Mouse (Mus musculus) neural tube, embryonic 11.5 days (tissue): ENCODE measurements around the gene Rgs9bp. TPM values are rescaled to one million over a fixed set of nuclear protein-coding genes. Genes with fewer than 3 reads are reported as not detected.
"Not testable (repeated sequence)": the region's sequence is repeated elsewhere in the genome, so short reads cannot be mapped to it uniquely, and the experiment has no call there.

Experiments
- ATAC-seq: fragments of 200-750 bp; cut with Nextera tagmentation; 2 replicates; pipeline ENCODE4 v1.8.0; 2017; ENCODE audit warnings: moderate number of reproducible peaks, mild to moderate bottlenecking, moderate TSS enrichment, moderate library complexity; ENCODE audit not compliant: insufficient read depth, low FRiP score, low TSS enrichment
- DNase-seq: peaks from one replicate; pipeline ENCODE4 v3.0.0-alpha.2; 2015; ENCODE audit warnings: low spot score
- H3K27ac ChIP-seq: fragments of 300-500 bp; sonication (generic); 2 replicates; pipeline ENCODE4 v1.5.1; 2014; ENCODE audit warnings: low read depth, mild to moderate bottlenecking, low read length
- H3K27me3 ChIP-seq: fragments of 300-500 bp; sonication (generic); 2 replicates; pipeline ENCODE4 v1.6.1; 2014; ENCODE audit warnings: mild to moderate bottlenecking, low read length, mixed read lengths; ENCODE audit not compliant: control insufficient read depth, insufficient read depth
- H3K36me3 ChIP-seq: fragments of 300-500 bp; sonication (generic); 2 replicates; pipeline ENCODE4 v1.6.1; 2014; ENCODE audit warnings: mild to moderate bottlenecking, low read length, moderate library complexity, mixed read lengths; ENCODE audit not compliant: control insufficient read depth, insufficient read depth
- H3K4me1 ChIP-seq: fragments of 300-500 bp; sonication (generic); 2 replicates; pipeline ENCODE4 v1.6.1; 2014; ENCODE audit warnings: low read length, mixed read lengths; ENCODE audit not compliant: control insufficient read depth, insufficient read depth
- H3K4me2 ChIP-seq: fragments of 300-500 bp; sonication (generic); 2 replicates; pipeline ENCODE4 v1.6.1; 2014; ENCODE audit warnings: low read depth, mild to moderate bottlenecking, moderate library complexity
- H3K4me3 ChIP-seq: fragments of 300-500 bp; sonication (generic); 2 replicates; pipeline ENCODE4 v1.5.1; 2014; ENCODE audit warnings: low read depth, low read length
- H3K9ac ChIP-seq: fragments of 300-500 bp; sonication (generic); 2 replicates; pipeline ENCODE4 v1.6.1; 2014; ENCODE audit warnings: mild to moderate bottlenecking, low read length
- H3K9me3 ChIP-seq: fragments of 300-500 bp; sonication (generic); 2 replicates; pipeline ENCODE4 v1.6.1; 2016; ENCODE audit warnings: low read length; ENCODE audit not compliant: control insufficient read depth
- WGBS: fragments of 180-500 bp; shearing (Covaris S2); extraction: QIAGEN DNeasy Blood & Tissue Kit; methylation state at CpG from one replicate; pipeline ENCODE4 v1.1.7; 2014; 5-methylcytosine and 5-hydroxymethylcytosine counted together
- polyA plus RNA-seq: library from polyadenylated mRNA; unstranded; fragments of >200 nt; fragmentation: Nextera tagmentation; extraction: Ambion mirVana; gene quantifications from 2 replicates; pipeline ENCODE4 v1.2.1, GENCODE M21; 2014

Rgs9bp gene
- polyA plus RNA-seq, 1 experiment from 2014 or later, result 0.24 TPM

GRCm38 (mm10) chr7:35555224-35556204, 29.9 kb downstream of the Rgs9bp start:
- no peaks in the 10 kb centered on the region for H3K4me1 ChIP-seq
- 2% methylated on average over 91 of the region's 93 CpGs for WGBS
- H3K9ac ChIP-seq, result peak overlapping the region; percentile 78
- peak overlapping the region; percentile 97 for H3K4me2 ChIP-seq
- DNase-seq (peak; percentile 95), ATAC-seq (peak; percentile 87)
- peak overlapping the region; percentile 75 for H3K4me3 ChIP-seq
- H3K27me3 ChIP-seq, result no peaks in the 10 kb centered on the region
- peak overlapping the region; percentile 92 for H3K27ac ChIP-seq
- no peaks in the 10 kb centered on the region for H3K36me3 ChIP-seq
- H3K9me3 ChIP-seq, result no peaks in the 10 kb centered on the region

- Histone ChIP-seq H3K27ac (peak overlapping the region; percentile 92), H3K4me2 (peak overlapping the region; percentile 97), H3K9ac (peak overlapping the region; percentile 78), H3K9me3 (no peaks in the 10 kb centered on the region), H3K36me3 (no peaks in the 10 kb centered on the region), H3K4me3 (peak overlapping the region; percentile 75), H3K27me3 (no peaks in the 10 kb centered on the region), H3K4me1 (no peaks in the 10 kb centered on the region)
- 6% methylated on average over 28 of the region's 28 CpGs for WGBS
- ATAC-seq (0 out of 2 replicates have a peak, but pooled peaks have one; percentile 32), DNase-seq (peak; percentile 32)
Observed at GRCm38 (mm10) chr7:35554605-35555175, 30.7 kb downstream of the Rgs9bp start.

GRCm38 (mm10) chr7:35553751-35554604, 31.4 kb downstream of the Rgs9bp start:
- DNase-seq (no peak), ATAC-seq (no peak)
- no peaks in the 10 kb centered on the region for H3K36me3 ChIP-seq
- no peak overlapping the region for H3K27ac ChIP-seq
- 68% methylated on average over 10 of the region's 10 CpGs for WGBS
- no peaks in the 10 kb centered on the region for H3K9me3 ChIP-seq
- peak overlapping the region; percentile 75; the same call in 1 of the 2 replicates for H3K4me3 ChIP-seq
- peak overlapping the region; percentile 97 for H3K4me2 ChIP-seq
- no peak overlapping the region for H3K9ac ChIP-seq
- no peaks in the 10 kb centered on the region for H3K4me1 ChIP-seq
- H3K27me3 ChIP-seq, result no peaks in the 10 kb centered on the region

- Histone ChIP-seq H3K4me2 (no peak overlapping the region), H3K4me1 (no peaks in the 10 kb centered on the region), H3K9me3 (no peaks in the 10 kb centered on the region), H3K9ac (no peak overlapping the region), H3K36me3 (no peaks in the 10 kb centered on the region), H3K27me3 (no peaks in the 10 kb centered on the region), H3K4me3 (no peak overlapping the region), H3K27ac (no peak overlapping the region)
- ATAC-seq (no peak), DNase-seq (peak; percentile 66)
- WGBS, result 41% methylated on average over 4 of the region's 4 CpGs
Observed at GRCm38 (mm10) chr7:35545881-35546280, 39.5 kb downstream of the Rgs9bp start.

GRCm38 (mm10) chr7:35537562-35537961, 47.8 kb downstream of the Rgs9bp start, which contains the start of gene Tdrd12:
Tdrd12 (minus strand) TSS chr7:35537745.
- no peak within 1 kb of the TSS for H3K9ac ChIP-seq
- no peaks in the 10 kb centered on the region for H3K4me1 ChIP-seq
- H3K4me3 ChIP-seq, result no peak within 1 kb of the TSS
- DNase-seq (no peak), ATAC-seq (no peak)
- H3K9me3 ChIP-seq, result no peaks in the 10 kb centered on the region
- H3K27ac ChIP-seq, result no peak within 1 kb of the TSS
- WGBS, result 93% methylated on average over 17 of the region's 17 CpGs
- H3K4me2 ChIP-seq, result no peak within 1 kb of the TSS
- H3K27me3 ChIP-seq, result no peaks in the 10 kb centered on the region
- no peaks in the 10 kb centered on the region for H3K36me3 ChIP-seq

DNA sequence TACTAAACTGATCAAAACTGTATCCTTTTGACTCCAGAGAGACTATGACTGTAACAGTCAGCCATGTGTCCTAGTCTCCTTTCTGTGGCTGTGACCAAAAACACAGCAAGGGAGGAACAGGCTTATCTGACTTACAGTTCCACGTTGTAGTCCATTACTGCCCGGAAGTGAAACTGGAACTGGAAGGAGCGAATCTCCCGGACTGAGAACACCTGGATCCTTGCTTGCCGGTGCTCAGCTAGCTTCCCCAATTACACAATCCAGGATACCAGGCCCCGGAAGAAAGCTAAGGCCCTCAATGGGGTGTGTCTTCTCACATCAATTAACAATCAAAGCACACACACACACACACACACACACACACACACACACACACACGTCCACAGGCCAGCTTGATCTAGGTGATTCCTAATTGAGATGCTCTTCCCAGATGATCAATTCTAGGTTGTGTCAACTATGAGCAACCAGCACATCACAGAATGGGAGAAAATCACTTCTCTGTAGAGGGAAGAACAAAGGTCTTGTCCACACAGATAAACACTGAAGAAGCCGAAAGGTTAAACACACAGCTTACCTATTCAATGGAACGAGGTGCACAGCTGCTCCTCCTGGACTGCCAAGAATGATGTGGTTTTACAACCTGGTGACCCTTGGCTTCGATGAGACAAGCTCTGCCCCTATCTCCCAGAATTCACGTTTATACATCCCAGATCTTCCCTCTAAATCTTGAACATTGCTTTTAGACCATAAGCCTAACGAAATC, 49.5 kb downstream of the Rgs9bp start:
- Histone ChIP-seq H3K9me3 (no peaks in the 10 kb centered on the region), H3K4me3 (no peak overlapping the region), H3K9ac (no peak overlapping the region), H3K27ac (no peak overlapping the region), H3K27me3 (no peaks in the 10 kb centered on the region), H3K36me3 (no peaks in the 10 kb centered on the region), H3K4me2 (no peak overlapping the region), H3K4me1 (no peaks in the 10 kb centered on the region)
- ATAC-seq (no peak), DNase-seq (no peak)
- WGBS, result 80% methylated on average over 12 of the region's 12 CpGs

DNA sequence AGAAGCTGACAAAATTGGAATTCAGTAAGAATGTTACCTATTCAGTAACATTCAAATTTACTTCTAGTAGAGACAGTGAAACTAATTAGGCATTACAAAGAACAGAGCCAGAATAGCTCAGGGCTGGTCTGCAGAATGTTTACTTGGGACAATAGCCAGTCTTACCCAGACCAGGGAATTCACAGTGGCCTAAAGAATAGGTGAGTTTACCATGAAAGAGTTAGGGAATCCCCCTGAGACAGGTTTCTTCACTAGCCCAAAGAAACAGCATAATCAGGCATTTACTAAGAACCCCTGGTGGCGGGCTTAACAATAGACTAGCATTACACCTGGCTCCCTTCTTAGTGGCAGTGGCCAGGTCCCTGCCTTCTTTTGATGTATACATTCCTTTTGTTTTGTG, 54.8 kb downstream of the Rgs9bp start:
- H3K27me3 ChIP-seq, ATAC-seq, H3K27ac ChIP-seq, H3K4me3 ChIP-seq, H3K9ac ChIP-seq, DNase-seq, H3K36me3 ChIP-seq, H3K4me1 ChIP-seq, H3K4me2 ChIP-seq, H3K9me3 ChIP-seq: not testable (repeated sequence)
- 65% methylated on average over 1 of the region's 1 CpGs for WGBS

GRCm38 (mm10) chr7:35530026-35530425, 55.4 kb downstream of the Rgs9bp start:
- DNase-seq, result no peak
- Histone ChIP-seq H3K4me3 (no peak overlapping the region), H3K4me2 (no peak overlapping the region), H3K9me3 (no peaks in the 10 kb centered on the region), H3K4me1 (no peaks in the 10 kb centered on the region), H3K9ac (no peak overlapping the region), H3K36me3 (no peaks in the 10 kb centered on the region), H3K27ac (no peak overlapping the region), H3K27me3 (no peaks in the 10 kb centered on the region)
- ATAC-seq, result no peak
- WGBS, result 73% methylated on average over 3 of the region's 3 CpGs
